Mouse (Mus musculus) CH12.LX (cell line): ENCODE data around the gene Gbx1.

Experiments used
- BHLHE40 ChIP-seq: IDR thresholded peaks from 2 replicates; pipeline ENCODE4 v1.6.1; 2011; ENCODE audit warnings: mild to moderate bottlenecking, low read depth, low read length, improper control_type of control experiment
- CTCF ChIP-seq, 2 experiments: IDR thresholded peaks in 1 of 2; conservative IDR thresholded peaks in 1 of 2; 2 replicates each; pipeline ENCODE4 v1.5.1; 2011 to 2012; ENCODE audit warnings: low read depth in 2 of 2, low read length in 2 of 2, improper control_type of control experiment in 1 of 2, inconsistent platforms in 1 of 2, mild to moderate bottlenecking in 1 of 2, moderate library complexity in 1 of 2
- ELF1 ChIP-seq: IDR thresholded peaks from 2 replicates; pipeline ENCODE4 v1.6.1; 2014; ENCODE audit warnings: low read depth, mild to moderate bottlenecking, inconsistent platforms, low read length, improper control_type of control experiment
- PAX5 ChIP-seq: IDR thresholded peaks from 2 replicates; pipeline ENCODE4 v1.6.1; 2012; ENCODE audit warnings: low read length, inconsistent platforms, mixed read lengths
- TBP ChIP-seq: conservative IDR thresholded peaks from 2 replicates; pipeline ENCODE4 v1.6.1; 2011; ENCODE audit warnings: low read depth, low read length, improper control_type of control experiment

DNA sequence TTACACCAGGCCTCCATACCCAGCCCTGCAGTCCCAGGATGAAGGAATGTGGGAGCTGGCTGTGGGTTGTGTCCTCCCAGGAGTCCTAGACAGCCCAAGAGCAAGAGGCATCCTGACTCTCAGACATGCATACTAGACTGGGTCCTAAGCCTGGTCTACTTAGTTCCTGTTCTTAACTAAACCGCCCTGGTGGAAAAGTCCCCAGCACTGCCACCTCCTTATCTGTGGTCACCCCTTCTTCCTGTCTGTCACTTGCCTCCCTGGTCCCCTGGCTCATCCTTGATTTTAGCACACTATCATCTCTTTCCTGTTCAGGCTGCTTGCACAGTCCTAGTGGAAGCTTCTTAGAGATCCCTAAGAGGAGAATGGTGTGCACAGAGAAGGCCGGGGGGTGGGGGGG is 21.5 kb downstream of the Gbx1 start:
- TF ChIP-seq ELF1: no peak
- no peak for TF ChIP-seq BHLHE40
- TF ChIP-seq PAX5: no peak
- no peak for TF ChIP-seq CTCF (conservative IDR thresholded peaks at IDR 0.05 in 1 of 2, IDR thresholded peaks at IDR 0.05 in 1 of 2; ENCODE audit: low read depth in 2 of 2, low read length in 2 of 2)
- TF ChIP-seq TBP: no peak
